Mouse (Mus musculus) ES-E14 (cell line): Measurements from ENCODE around the gene Stk24. TPM values are rescaled to one million over a fixed set of nuclear protein-coding genes. Genes with fewer than 3 reads are reported as not detected.

ENCODE experiments used
- DNase-seq: peaks from one replicate; pipeline ENCODE4 v3.0.0-alpha.2; 2013; ENCODE audit warnings: low read depth, low spot score
- H3K27ac ChIP-seq: 2 replicates; pipeline ENCODE4 v1.5.1; 2012; ENCODE audit warnings: low read depth, mild to moderate bottlenecking, low read length, moderate library complexity, mixed read lengths; ENCODE audit not compliant: poor library complexity, insufficient read depth, severe bottlenecking
- H3K36me3 ChIP-seq: 2 replicates; pipeline ENCODE4 v1.6.1; 2012; ENCODE audit warnings: mild to moderate bottlenecking, low read length, moderate library complexity, mixed read lengths; ENCODE audit not compliant: control insufficient read depth, poor library complexity, insufficient read depth, severe bottlenecking
- H3K4me1 ChIP-seq, 2 experiments: fragments of 150-350 bp in 1 of 2; sonication (generic) in 1 of 2; 2 replicates each; pipeline ENCODE4 v1.6.1; 2012; ENCODE audit warnings: low read length in 2 of 2, mild to moderate bottlenecking in 1 of 2, mixed read lengths in 1 of 2; ENCODE audit not compliant: control insufficient read depth in 2 of 2, insufficient read depth in 2 of 2, poor library complexity in 1 of 2
- H3K4me3 ChIP-seq, 2 experiments: fragments of 150-350 bp in 1 of 2; sonication (generic) in 1 of 2; 2 replicates each; pipeline ENCODE4 v1.5.1; 2012; ENCODE audit warnings: low read length in 2 of 2, low read depth in 1 of 2, mild to moderate bottlenecking in 1 of 2, mixed read lengths in 1 of 2; ENCODE audit not compliant: insufficient read depth in 1 of 2, poor library complexity in 1 of 2, severe bottlenecking in 1 of 2
- H3K9ac ChIP-seq: 2 replicates; pipeline ENCODE4 v1.6.1; 2012; ENCODE audit warnings: low read depth, mild to moderate bottlenecking, low read length, mixed read lengths; ENCODE audit not compliant: poor library complexity, insufficient read depth, severe bottlenecking
- H3K9me3 ChIP-seq: fragments of 150-350 bp; sonication (generic); 2 replicates; pipeline ENCODE4 v1.6.1; 2012; ENCODE audit warnings: low read depth, mild to moderate bottlenecking, low read length; ENCODE audit not compliant: control insufficient read depth, insufficient read depth
- CHD2 ChIP-seq: IDR thresholded peaks from 2 replicates; pipeline ENCODE4 v1.6.1; 2014; ENCODE audit warnings: mild to moderate bottlenecking, low read depth, low read length, inconsistent platforms
- HCFC1 ChIP-seq: IDR thresholded peaks from 2 replicates; pipeline ENCODE4 v1.6.1; 2012; ENCODE audit warnings: low read length, inconsistent platforms, borderline replicate concordance; ENCODE audit not compliant: insufficient read depth
- MAFK ChIP-seq: IDR thresholded peaks from 2 replicates; pipeline ENCODE4 v1.6.1; 2014; ENCODE audit warnings: mild to moderate bottlenecking, low read depth, low read length, inconsistent platforms; ENCODE audit not compliant: insufficient read depth
- ZC3H11A ChIP-seq: IDR thresholded peaks from 2 replicates; pipeline ENCODE4 v1.6.1; 2012; ENCODE audit warnings: low read depth, mild to moderate bottlenecking, inconsistent platforms, low read length, borderline replicate concordance
- ZNF384 ChIP-seq: IDR thresholded peaks from 2 replicates; pipeline ENCODE4 v1.6.1; 2012; ENCODE audit warnings: low read depth, low read length, inconsistent platforms
- in situ Hi-C, 2 experiments: fragments of 600-800 bp; cut with MboI; formaldehyde crosslinking; loops; one replicate each; pipeline ENCODE4 v1.15.1; 2025; ENCODE audit warnings: low sequenced_read_pairs in 2 of 2, inconsistent platforms in 1 of 2; ENCODE audit not compliant: unreplicated experiment in 2 of 2
- total RNA-seq: library from RNA; depleted of rRNA; stranded (reverse); fragments of 300-350 nt; gene quantifications from 2 replicates; pipeline ENCODE4 v1.2.3, GENCODE M21; 2012

Gene Stk24
- total RNA-seq, 1 experiment = 21.2 TPM

DNA sequence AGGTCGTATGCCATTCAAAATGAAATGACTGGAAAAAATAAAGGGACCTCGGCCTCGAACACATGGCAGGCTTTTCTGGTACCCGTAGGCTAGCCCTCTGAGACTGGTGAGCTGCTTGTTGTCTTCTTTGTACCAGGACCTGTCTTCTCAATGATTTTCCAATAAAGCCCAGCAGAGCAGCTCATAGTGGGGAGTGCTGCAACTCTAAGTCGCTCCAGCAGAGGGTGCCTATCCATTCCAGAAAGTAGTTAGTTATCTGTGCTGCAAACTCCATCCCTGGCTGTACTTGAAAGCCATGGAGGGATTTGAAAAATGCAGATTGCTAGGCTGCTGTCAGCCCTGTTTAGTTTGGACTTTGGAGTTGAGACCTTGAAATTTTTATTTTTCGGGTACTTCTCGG lies 120.0 kb downstream of the Stk24 start:
- Histone ChIP-seq H3K27ac (no peak overlapping the region), H3K9ac (no peak overlapping the region), H3K4me3 (no peak overlapping the region), H3K4me1 (peaks cover 0 to 3% of the 10 kb centered on the region in 2 experiments; a peak in 1 of 4 replicates), H3K9me3 (no peaks in the 10 kb centered on the region), H3K36me3 (no peaks in the 10 kb centered on the region)
- no peak for DNase-seq
- in situ Hi-C loops = loop anchor here in 1 of 2 experiments (25.0 kb wide), 2 partner anchors 178 to 328 kb away; no protein-coding TSS in a partner anchor
- no peak for TF ChIP-seq ZC3H11A
- TF ChIP-seq CHD2 = no peak
- no peak for TF ChIP-seq ZNF384
- TF ChIP-seq MAFK = no peak
- no peak for TF ChIP-seq HCFC1

DNA sequence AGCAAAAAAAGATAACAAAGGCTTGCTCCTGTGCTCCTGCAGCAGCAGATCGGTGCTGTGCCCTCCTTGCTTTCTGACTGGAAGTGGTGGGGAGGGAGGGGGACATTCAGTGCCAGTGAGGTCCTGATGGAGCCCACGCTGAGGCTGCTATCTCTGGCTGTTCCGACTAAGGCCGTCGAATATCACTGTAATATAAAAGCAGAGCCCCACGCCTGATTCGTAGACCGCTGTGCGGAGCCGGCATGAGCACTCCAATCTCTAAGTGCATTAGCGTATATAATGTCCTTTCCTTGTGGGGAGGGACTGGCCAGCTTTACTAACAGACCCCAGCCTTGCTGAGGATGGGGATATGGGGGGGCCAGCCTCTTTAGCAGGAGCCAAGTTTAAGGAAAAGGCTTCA lies 120.5 kb downstream of the Stk24 start:
- no peak overlapping the region for H3K4me3 ChIP-seq
- no peak for DNase-seq
- H3K27ac ChIP-seq = no peak overlapping the region
- in situ Hi-C loops = loop anchor here in 1 of 2 experiments (25.0 kb wide), 2 partner anchors 178 to 328 kb away; no protein-coding TSS in a partner anchor
- TF ChIP-seq HCFC1 (no peak), CHD2 (no peak), MAFK (no peak), ZNF384 (no peak), ZC3H11A (no peak)
- no peak overlapping the region for H3K9ac ChIP-seq
- no peaks in the 10 kb centered on the region for H3K9me3 ChIP-seq
- peaks cover 0 to 3% of the 10 kb centered on the region in 2 experiments; a peak in 1 of 4 replicates for H3K4me1 ChIP-seq
- no peaks in the 10 kb centered on the region for H3K36me3 ChIP-seq

DNA sequence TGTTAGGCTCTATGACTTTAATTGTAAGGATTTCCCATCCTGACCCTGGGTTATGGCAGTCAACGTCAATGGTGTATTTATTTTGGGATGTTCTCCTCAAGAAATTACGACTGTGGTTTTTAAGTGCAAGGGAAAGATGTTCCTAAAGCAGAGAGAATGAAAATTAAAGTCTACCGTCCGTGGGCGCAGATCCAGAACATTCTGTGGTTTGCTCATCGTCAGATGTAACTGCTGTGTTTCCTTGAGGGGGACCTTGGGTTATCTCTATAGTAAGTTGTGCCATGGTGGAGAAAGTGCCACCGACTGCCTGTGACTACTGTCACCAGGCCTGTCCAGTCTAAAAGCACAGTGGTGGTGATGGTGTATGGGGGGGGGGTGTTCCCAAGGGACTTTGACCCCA lies 122.9 kb downstream of the Stk24 start:
- Histone ChIP-seq H3K36me3 (no peaks in the 10 kb centered on the region), H3K4me3 (no peak overlapping the region)
- in situ Hi-C loops = loop anchor here in 1 of 2 experiments (25.0 kb wide), 2 partner anchors 180 to 330 kb away; no protein-coding TSS in a partner anchor

DNA sequence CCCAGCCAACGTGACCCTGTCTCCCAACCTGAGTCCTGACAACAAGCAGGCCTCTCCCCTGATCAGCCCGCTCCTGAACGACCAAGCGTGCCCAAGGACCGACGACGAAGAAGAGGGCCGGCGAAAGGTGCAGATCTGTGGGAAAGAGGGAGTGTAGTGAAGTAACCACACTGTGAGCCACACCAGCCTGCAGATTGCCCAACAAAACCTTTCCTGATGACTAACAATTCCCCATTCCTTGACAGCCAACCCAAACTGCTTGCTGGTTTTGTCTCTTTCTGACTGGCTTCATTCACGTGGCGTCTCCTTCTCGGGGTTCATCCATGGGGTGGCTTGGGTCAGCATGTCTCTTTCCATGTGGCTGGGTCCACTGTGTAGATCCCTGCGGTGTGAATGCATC lies 124.3 kb downstream of the Stk24 start:
- Histone ChIP-seq H3K27ac (no peak overlapping the region), H3K4me1 (peaks cover 0 to 3% of the 10 kb centered on the region in 2 experiments; a peak in 1 of 4 replicates), H3K9ac (no peak overlapping the region), H3K36me3 (no peaks in the 10 kb centered on the region), H3K4me3 (no peak overlapping the region), H3K9me3 (no peaks in the 10 kb centered on the region)
- in situ Hi-C loops = loop anchor here in 1 of 2 experiments (25.0 kb wide), 2 partner anchors 182 to 332 kb away; no protein-coding TSS in a partner anchor
- DNase-seq = no peak
- TF ChIP-seq HCFC1 = no peak
- TF ChIP-seq ZNF384 = no peak
- no peak for TF ChIP-seq CHD2
- no peak for TF ChIP-seq MAFK

More for the DNA sequence above, 122.9 kb downstream of the Stk24 start:
- Histone ChIP-seq H3K4me1 (peaks cover 0 to 3% of the 10 kb centered on the region in 2 experiments; a peak in 1 of 4 replicates), H3K27ac (no peak overlapping the region), H3K9ac (no peak overlapping the region), H3K9me3 (no peaks in the 10 kb centered on the region)
- no peak for DNase-seq
- no peak for TF ChIP-seq HCFC1
- TF ChIP-seq ZC3H11A = no peak
- no peak for TF ChIP-seq MAFK
- no peak for TF ChIP-seq CHD2
- TF ChIP-seq ZNF384 = no peak

DNA sequence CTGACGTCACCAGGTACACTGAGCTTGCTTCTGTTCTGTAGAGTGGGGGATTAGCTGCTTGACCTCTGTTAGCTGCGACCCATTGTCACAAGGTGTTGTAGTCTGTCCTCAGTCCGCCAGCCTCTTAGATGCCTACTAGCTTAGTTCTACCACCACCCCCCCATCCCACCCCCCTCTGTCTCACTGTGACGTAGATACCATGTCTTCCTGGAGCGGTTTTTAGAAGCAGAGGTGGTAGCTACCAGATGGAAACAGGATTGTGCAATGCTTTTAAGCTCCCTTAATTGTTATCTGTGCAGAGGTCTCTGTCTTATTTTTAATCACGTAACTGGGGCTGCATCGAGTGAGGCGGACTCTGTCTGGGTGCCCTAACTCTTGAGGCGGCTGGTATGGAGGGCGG lies 124.9 kb downstream of the Stk24 start:
- in situ Hi-C loops = loop anchor here in 1 of 2 experiments (25.0 kb wide), 2 partner anchors 182 to 332 kb away; no protein-coding TSS in a partner anchor

More for the DNA sequence above, 124.9 kb downstream of the Stk24 start:
- H3K27ac ChIP-seq = no peak overlapping the region
- no peak for DNase-seq
- no peaks in the 10 kb centered on the region for H3K36me3 ChIP-seq
- H3K9me3 ChIP-seq = no peaks in the 10 kb centered on the region
- no peak overlapping the region for H3K4me3 ChIP-seq
- H3K9ac ChIP-seq = no peak overlapping the region
- TF ChIP-seq HCFC1 (no peak), CHD2 (no peak), ZC3H11A (no peak), MAFK (no peak), ZNF384 (no peak)
- peaks cover 0 to 3% of the 10 kb centered on the region in 2 experiments; a peak in 1 of 4 replicates for H3K4me1 ChIP-seq
